Mouse (Mus musculus) cerebellum, adult 18-20 months (tissue): ENCODE data around the gene Uts2r.

Experiments used
- DNase-seq, 2 experiments: peaks; one replicate each; pipeline ENCODE4 v3.0.0; 2021

The Uts2r gene

GRCm38 (mm10) chr11:121159971-121160370 lies at the start of gene Uts2r:
Gene Uts2r, plus strand, starts transcription at chr11:121160271.
- no peak for DNase-seq

- no peak for DNase-seq
Observed at GRCm38 (mm10) chr11:121111051-121111450, 49.0 kb upstream of the Uts2r start.

- no peak for DNase-seq
Observed at GRCm38 (mm10) chr11:121111601-121112000, 48.5 kb upstream of the Uts2r start.

- DNase-seq = peak; percentile 71 to 77
Observed at GRCm38 (mm10) chr11:121112091-121112775, 47.8 kb upstream of the Uts2r start.

GRCm38 (mm10) chr11:121118106-121118505 lies 42.0 kb upstream of the Uts2r start:
- no peak for DNase-seq

- no peak for DNase-seq
Observed at GRCm38 (mm10) chr11:121118577-121118976, 41.5 kb upstream of the Uts2r start, which contains the start of gene Tex19.2. Gene Tex19.2, minus strand, starts transcription at chr11:121118677.

- DNase-seq = no peak
Observed at GRCm38 (mm10) chr11:121121151-121121550, 38.9 kb upstream of the Uts2r start.

- no peak for DNase-seq
Observed at GRCm38 (mm10) chr11:121122024-121122670, 37.9 kb upstream of the Uts2r start.

GRCm38 (mm10) chr11:121123438-121123837 lies 36.6 kb upstream of the Uts2r start:
- DNase-seq = no peak

- no peak for DNase-seq
Observed at GRCm38 (mm10) chr11:121125522-121126172, 34.4 kb upstream of the Uts2r start.

GRCm38 (mm10) chr11:121126395-121126794 lies 33.7 kb upstream of the Uts2r start:
- no peak for DNase-seq

GRCm38 (mm10) chr11:121127441-121127840 lies 32.6 kb upstream of the Uts2r start:
- no peak for DNase-seq

GRCm38 (mm10) chr11:121129616-121130015 lies 30.5 kb upstream of the Uts2r start:
- DNase-seq = no peak

GRCm38 (mm10) chr11:121134600-121134999 lies 25.5 kb upstream of the Uts2r start:
- no peak for DNase-seq

GRCm38 (mm10) chr11:121137682-121138081 lies 22.4 kb upstream of the Uts2r start:
- no peak for DNase-seq

- DNase-seq = no peak
Observed at GRCm38 (mm10) chr11:121138732-121139131, 21.3 kb upstream of the Uts2r start.

GRCm38 (mm10) chr11:121143325-121144015 lies 16.6 kb upstream of the Uts2r start:
- no peak for DNase-seq

- no peak for DNase-seq
Observed at GRCm38 (mm10) chr11:121145865-121146264, 14.2 kb upstream of the Uts2r start, which contains the start of gene Tex19.1. Gene Tex19.1, plus strand, starts transcription at chr11:121146143.

GRCm38 (mm10) chr11:121148193-121148592 lies 11.9 kb upstream of the Uts2r start:
- DNase-seq = no peak

GRCm38 (mm10) chr11:121154203-121154602 lies 5.9 kb upstream of the Uts2r start:
- DNase-seq = no peak

GRCm38 (mm10) chr11:121156411-121156891 lies 3.6 kb upstream of the Uts2r start:
- peak; percentile 61 to 68 for DNase-seq

- DNase-seq = no peak
Observed at GRCm38 (mm10) chr11:121160636-121161346, 720 bp downstream of the Uts2r start.
